Comparison of ENCODE assay signal across 11 mouse cellular contexts in genomic region chr6:58837917-58838316, GRCm38 (mm10). TPM values are rescaled to one million over a fixed set of nuclear protein-coding genes. Genes with fewer than 3 reads are reported as not detected.
DNase-seq lines count a peak whose midpoint lies in the region; ATAC-seq and TF ChIP-seq lines count a peak whose summit lies in the region.
"Had no signal": no experiment of that assay in that cellular context is flagged by ENCODE, and none has a peak within 500 bp of the region (broad histone marks: within the 10 kb centered on the region; RNA-seq: fewer than 3 reads in every experiment).

No protein-coding gene starts in this region.

- no peak overlapping the region for H3K9ac ChIP-seq in heart, embryonic 13.5 days
- no peak overlapping the region for H3K9ac ChIP-seq in hindbrain, embryonic 13.5 days
- no peak overlapping the region for H3K9ac ChIP-seq in midbrain, embryonic 16.5 days (ENCODE audit: low read depth, low read length)
- H3K9ac ChIP-seq: liver, embryonic 13.5 days; stomach, embryonic 15.5 days had no signal

- intact Hi-C loops in heart, postnatal 36 days (cut with DNase I) = no loop called here

- 29% methylated on average over 1 of the region's 1 CpGs for WGBS in heart, embryonic 13.5 days
- 8% methylated on average over 1 of the region's 1 CpGs for WGBS in hindbrain, embryonic 13.5 days
- WGBS in midbrain, embryonic 16.5 days = 9% methylated on average over 1 of the region's 1 CpGs
- 64% methylated on average over 1 of the region's 1 CpGs for WGBS in kidney, adult 2 months

- no peak for ATAC-seq in heart, embryonic 13.5 days (ENCODE audit: extremely low read depth, insufficient number of reproducible peaks, low FRiP score, low TSS enrichment)
- peak; percentile 43 for ATAC-seq in hindbrain, embryonic 13.5 days (ENCODE audit: low FRiP score)
- ATAC-seq in midbrain, embryonic 16.5 days = peak; percentile 46

- TF ChIP-seq POLR2A in kidney, adult 2 months (IDR thresholded peaks at IDR 0.05; ENCODE audit: low read depth, low read length) = no peak

- H3K4me3 ChIP-seq in heart, embryonic 13.5 days = no peak overlapping the region
- H3K4me3 ChIP-seq in hindbrain, embryonic 13.5 days = no peak overlapping the region
- H3K4me3 ChIP-seq in midbrain, embryonic 16.5 days (ENCODE audit: low read depth, low read length) = no peak overlapping the region
- H3K4me3 ChIP-seq in kidney, adult 2 months (ENCODE audit: insufficient read depth, low read depth, low read length) = no peak overlapping the region
- H3K4me3 ChIP-seq: liver, embryonic 13.5 days; stomach, embryonic 15.5 days had no signal

- H3K27ac ChIP-seq in heart, embryonic 13.5 days (replicated peaks) = 0 out of 2 replicates have a peak overlapping the region, but pooled peaks have one; percentile 12
- peak overlapping the region; percentile 60 for H3K27ac ChIP-seq in hindbrain, embryonic 13.5 days
- H3K27ac ChIP-seq in midbrain, embryonic 16.5 days (ENCODE audit: low read length) = peak overlapping the region; percentile 45; the same call in 1 of the 2 replicates
- no peak overlapping the region for H3K27ac ChIP-seq in kidney, adult 2 months (ENCODE audit: insufficient read depth, low read depth, low read length)
- H3K27ac ChIP-seq: liver, embryonic 13.5 days; stomach, embryonic 15.5 days had no signal

- H3K9me3 ChIP-seq in heart, embryonic 13.5 days = no peaks in the 10 kb centered on the region
- no peaks in the 10 kb centered on the region for H3K9me3 ChIP-seq in hindbrain, embryonic 13.5 days
- no peaks in the 10 kb centered on the region for H3K9me3 ChIP-seq in midbrain, embryonic 16.5 days (replicated peaks; ENCODE audit: control insufficient read depth, low read length, poor library complexity, severe bottlenecking)
- H3K9me3 ChIP-seq: liver, embryonic 13.5 days; stomach, embryonic 15.5 days had no signal

- H3K4me1 ChIP-seq in heart, embryonic 13.5 days = peaks cover 35% of the 10 kb centered on the region
- peaks cover 17% of the 10 kb centered on the region for H3K4me1 ChIP-seq in hindbrain, embryonic 13.5 days (replicated peaks)
- peaks cover 17% of the 10 kb centered on the region for H3K4me1 ChIP-seq in midbrain, embryonic 16.5 days (ENCODE audit: control insufficient read depth, insufficient read depth, low read length)
- peaks cover 19% of the 10 kb centered on the region for H3K4me1 ChIP-seq in kidney, adult 2 months (ENCODE audit: control insufficient read depth, insufficient read depth, low read length)
- H3K4me1 ChIP-seq: liver, embryonic 13.5 days; stomach, embryonic 15.5 days had no signal

- no peaks in the 10 kb centered on the region for H3K36me3 ChIP-seq in heart, embryonic 13.5 days
- H3K36me3 ChIP-seq in hindbrain, embryonic 13.5 days = no peaks in the 10 kb centered on the region
- no peaks in the 10 kb centered on the region for H3K36me3 ChIP-seq in midbrain, embryonic 16.5 days (ENCODE audit: control insufficient read depth, insufficient read depth, low read length)
- no peaks in the 10 kb centered on the region for H3K36me3 ChIP-seq in kidney, adult 2 months (ENCODE audit: control insufficient read depth, insufficient read depth, low read length)
- H3K36me3 ChIP-seq: liver, embryonic 13.5 days; stomach, embryonic 15.5 days had no signal

- no peak for TF ChIP-seq CTCF in kidney, adult 2 months (conservative IDR thresholded peaks at IDR 0.05; ENCODE audit: insufficient read depth, insufficient read length, low read depth, low read length)

- no peak overlapping the region for H3K4me2 ChIP-seq in heart, embryonic 13.5 days
- H3K4me2 ChIP-seq in hindbrain, embryonic 13.5 days = no peak overlapping the region
- H3K4me2 ChIP-seq in midbrain, embryonic 16.5 days (ENCODE audit: low read length) = no peak overlapping the region
- H3K4me2 ChIP-seq: liver, embryonic 13.5 days; stomach, embryonic 15.5 days had no signal

- no peak for DNase-seq in heart, postnatal 36 days
- peak; percentile 20 to 30 for DNase-seq in cerebellum, postnatal 25 days
- no peak for DNase-seq in kidney, adult 2 months
- DNase-seq in lung, postnatal 36 days = no peak
- DNase-seq: kidney, adult 11 months; liver, embryonic 13.5 days; right cerebral cortex, adult 18-20 months had no signal

- no peaks in the 10 kb centered on the region for H3K27me3 ChIP-seq in heart, embryonic 13.5 days (replicated peaks)
- H3K27me3 ChIP-seq in hindbrain, embryonic 13.5 days = no peaks in the 10 kb centered on the region
- H3K27me3 ChIP-seq in midbrain, embryonic 16.5 days (ENCODE audit: control insufficient read depth, insufficient read depth, low read depth, low read length) = no peaks in the 10 kb centered on the region
- H3K27me3 ChIP-seq in kidney, adult 2 months (replicated peaks; ENCODE audit: control insufficient read depth, insufficient read depth, low read length) = no peaks in the 10 kb centered on the region
- H3K27me3 ChIP-seq: liver, embryonic 13.5 days; stomach, embryonic 15.5 days had no signal

RNA-seq across cellular contexts. Expression of gene Herc3, which starts 6.7 kb away (rescaled TPM):
- 34.2 and 34.6 TPM in 2 replicates for polyA plus RNA-seq in heart, embryonic 13.5 days (2015; fragmentation: Nextera tagmentation; extraction: Ambion mirVana)
- total RNA-seq in heart, postnatal 36 days (2021) = 10 to 100 TPM; 28.7 to 61.1 TPM
- 21.7 and 22.0 TPM in 2 replicates for polyA plus RNA-seq in hindbrain, embryonic 13.5 days (2015; fragmentation: Nextera tagmentation; extraction: Ambion mirVana)
- polyA plus RNA-seq in midbrain, embryonic 16.5 days (2015; fragmentation: Nextera tagmentation; extraction: Ambion mirVana) = 29.8 and 31.9 TPM in 2 replicates
- 28.9 and 31.1 TPM in 2 replicates for polyA plus RNA-seq in kidney, adult 2 months (2012; rRNA removed)

Comparison
In these comparisons a context has a peak if more than half of its experiments do, and no peak if none do; other contexts are left out.
1. DNase-seq: peak in cerebellum, postnatal 25 days (2 of 2); none in heart, postnatal 36 days (0 of 2), kidney, adult 2 months (single experiment) and lung, postnatal 36 days (single experiment).